ENCODE assay signal across 20 mouse cellular contexts in the genomic region with DNA sequence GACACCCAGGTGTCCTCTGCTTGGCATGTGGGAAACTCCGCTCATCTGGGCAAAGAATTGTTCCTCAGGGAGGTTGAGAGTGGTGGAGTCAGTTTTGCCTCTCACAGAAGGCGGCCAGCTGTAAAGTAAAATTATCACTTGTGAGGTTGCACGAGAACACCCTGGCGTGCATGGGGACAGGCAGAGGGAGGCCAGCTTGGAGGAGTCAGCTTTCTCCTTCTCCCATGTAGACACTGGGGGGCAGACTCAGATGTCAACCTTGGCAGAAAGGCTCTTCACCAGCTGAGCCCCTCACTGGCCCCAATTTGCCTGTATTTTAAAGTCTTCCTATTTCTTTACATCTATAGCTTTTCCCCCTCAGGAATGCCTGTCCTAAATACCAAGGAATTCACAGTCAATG. TPM values are rescaled to one million over a fixed set of nuclear protein-coding genes. Genes with fewer than 3 reads are reported as not detected.
A peak's percentile ranks its signal among the peaks of the same experiment; 100 is the strongest.
DNase-seq lines count a peak whose midpoint lies in the region; TF ChIP-seq lines count a peak whose summit lies in the region.
"Had no signal": no experiment of that assay in that cellular context is flagged by ENCODE, and none has a peak within 500 bp of the region (broad histone marks: within the 10 kb centered on the region; RNA-seq: fewer than 3 reads in every experiment).

No protein-coding gene starts in this region.

- 0 out of 2 replicates have a peak, but pooled peaks have one; percentile 12 for TF ChIP-seq CTCF in layer of hippocampus, adult 2 months (conservative IDR thresholded peaks at IDR 0.05)

- no peak overlapping the region for H3K27ac ChIP-seq in layer of hippocampus, adult 2 months
- H3K27ac ChIP-seq: embryonic facial prominence, embryonic 12.5 days; forebrain, embryonic 12.5 days; heart, embryonic 10.5 days; hindbrain, embryonic 14.5 days; liver, embryonic 15.5 days had no signal

- no peak overlapping the region for H3K4me3 ChIP-seq in layer of hippocampus, adult 2 months
- H3K4me3 ChIP-seq: embryonic facial prominence, embryonic 12.5 days; erythroblast, embryonic 14.5 days; forebrain, embryonic 12.5 days; heart, embryonic 10.5 days; liver, embryonic 15.5 days had no signal

- peak; percentile 84 for DNase-seq in heart, adult 11 months
- DNase-seq in heart, adult 18-20 months, result no peak
- DNase-seq in layer of hippocampus, adult 2 months (ENCODE audit: low spot score in 2 of 2), result no peak
- no peak for DNase-seq in layer of hippocampus, adult 8-10 months (ENCODE audit: low spot score in 2 of 2)
- peak; percentile 15 for DNase-seq in lung, postnatal 36 days
- DNase-seq in lung, adult 18-20 months, result no peak
- DNase-seq in right cerebral cortex, adult 18-20 months, result no peak
- DNase-seq: adrenal gland, postnatal 36 days; cerebellum, adult 11 months; cerebellum, adult 9-11 months; heart, postnatal 4 days; layer of hippocampus, adult 9-11 months; liver; right cerebral cortex, postnatal 14 days had no signal

RNA-seq across cellular contexts. Expression of a gene that starts 35.3 kb away (rescaled TPM):
- 10 to 100 TPM; 39.1 to 44.2 TPM for total RNA-seq in heart, adult 18-20 months (2021)
- total RNA-seq in layer of hippocampus, adult 2 months (2021), result 1 to 10 TPM; 6.8 to 6.9 TPM
- 1 to 10 TPM; 6.3 to 9.2 (median 7.9) TPM for total RNA-seq in layer of hippocampus, adult 8-10 months (2022)

Comparison
In these comparisons a context has a peak if more than half of its experiments do, and no peak if none do; other contexts are left out.
1. DNase-seq: peak in heart, adult 11 months (single experiment) and lung, postnatal 36 days (single experiment); none in heart, adult 18-20 months (0 of 2), layer of hippocampus, adult 2 months (0 of 2), layer of hippocampus, adult 8-10 months (0 of 2), lung, adult 18-20 months (0 of 2) and right cerebral cortex, adult 18-20 months (single experiment).